Mouse (Mus musculus): ENCODE results near the gene Trappc13.

DNA sequence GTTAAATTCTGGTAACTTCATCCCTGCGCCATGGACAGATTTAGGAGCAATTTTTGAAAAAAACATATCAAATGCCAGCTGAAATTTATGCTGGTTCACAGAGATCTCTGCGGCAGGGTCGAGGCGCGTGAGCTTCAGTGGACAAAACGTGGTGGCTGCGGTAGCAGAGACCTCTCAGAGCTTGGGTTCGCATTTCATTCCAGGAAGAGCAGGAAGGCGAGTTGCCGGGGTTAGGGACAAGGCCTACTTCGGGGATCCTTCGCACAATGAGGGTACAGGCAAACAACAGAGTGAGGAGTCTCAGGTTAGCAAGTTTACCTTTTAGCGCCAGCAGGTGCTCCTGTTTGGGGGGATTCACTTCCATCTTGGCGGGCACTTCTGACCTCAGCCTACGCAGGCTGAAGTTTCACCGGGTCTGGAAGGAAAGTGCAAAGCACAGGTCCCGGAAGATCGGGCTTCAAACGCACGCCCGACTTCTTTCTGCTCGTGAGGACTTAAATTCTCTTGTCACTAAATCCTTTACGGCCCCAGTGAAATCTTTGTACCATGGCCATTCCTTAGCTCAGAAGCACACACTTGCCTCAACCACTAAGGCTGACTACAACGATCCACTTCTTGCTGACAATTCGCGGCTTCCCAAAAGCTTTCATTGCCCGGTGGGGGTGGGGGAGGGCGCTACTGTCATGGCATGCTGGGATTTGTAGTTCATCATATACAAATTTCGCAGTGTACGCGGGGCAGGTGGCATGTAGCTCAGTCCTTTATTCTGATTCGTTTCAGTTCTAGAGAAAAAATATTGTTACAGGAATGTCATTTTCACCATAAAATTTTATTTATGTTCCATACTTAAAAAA lies at the start of gene Trappc13:
- 0 out of 2 replicates have a peak, but pooled peaks have one; percentile 6 for TF ChIP-seq CTCF (IDR thresholded peaks at IDR 0.05)
- TF ChIP-seq EP300 (IDR thresholded peaks at IDR 0.05) = no peak

All from lung, postnatal 0 days (tissue).